Mouse (Mus musculus): ENCODE measurements around the gene Heatr6. TPM values are rescaled to one million over a fixed set of nuclear protein-coding genes. Genes with fewer than 3 reads are reported as not detected.

Gene Heatr6
- total RNA-seq, 1 experiment = 16.7 TPM

GRCm38 (mm10) chr11:83741841-83742240, 11.7 kb upstream of the Heatr6 start:
- no peaks in the 10 kb centered on the region for H3K9me3 ChIP-seq (ENCODE audit: control insufficient read depth, insufficient read depth, low read depth, low read length)
- no peaks in the 10 kb centered on the region for H3K36me3 ChIP-seq (ENCODE audit: control insufficient read depth, insufficient read depth, low read length, poor library complexity, severe bottlenecking)
- DNase-seq (ENCODE audit: low read depth, low spot score) = no peak
- in situ Hi-C loops (cut with MboI; ENCODE audit: low sequenced_read_pairs in 2 of 2, unreplicated experiment in 2 of 2) = loop anchor here in 1 of 2 experiments (25.0 kb wide), 1 partner anchor 180 kb away; no protein-coding TSS in a partner anchor
- no peaks in the 10 kb centered on the region for H3K4me1 ChIP-seq (ENCODE audit: control insufficient read depth in 2 of 2, insufficient read depth in 2 of 2, low read length in 2 of 2, poor library complexity in 1 of 2)
- no peak overlapping the region for H3K27ac ChIP-seq (ENCODE audit: insufficient read depth, low read depth, low read length, poor library complexity, severe bottlenecking)
- H3K4me3 ChIP-seq (ENCODE audit: insufficient read depth in 1 of 2, low read depth in 1 of 2, low read length in 2 of 2, poor library complexity in 1 of 2, severe bottlenecking in 1 of 2) = no peak overlapping the region
- no peak overlapping the region for H3K9ac ChIP-seq (ENCODE audit: insufficient read depth, low read depth, low read length, poor library complexity, severe bottlenecking)
- TF ChIP-seq HCFC1 (IDR thresholded peaks at IDR 0.05; ENCODE audit: borderline replicate concordance, insufficient read depth, low read length) = no peak
- TF ChIP-seq MAFK (IDR thresholded peaks at IDR 0.05; ENCODE audit: insufficient read depth, low read depth, low read length) = no peak
- TF ChIP-seq ZC3H11A (IDR thresholded peaks at IDR 0.05; ENCODE audit: borderline replicate concordance, low read depth, low read length) = no peak
- no peak for TF ChIP-seq CHD2 (IDR thresholded peaks at IDR 0.05; ENCODE audit: low read depth, low read length)
- no peak for TF ChIP-seq ZNF384 (IDR thresholded peaks at IDR 0.05; ENCODE audit: low read depth, low read length)

DNA sequence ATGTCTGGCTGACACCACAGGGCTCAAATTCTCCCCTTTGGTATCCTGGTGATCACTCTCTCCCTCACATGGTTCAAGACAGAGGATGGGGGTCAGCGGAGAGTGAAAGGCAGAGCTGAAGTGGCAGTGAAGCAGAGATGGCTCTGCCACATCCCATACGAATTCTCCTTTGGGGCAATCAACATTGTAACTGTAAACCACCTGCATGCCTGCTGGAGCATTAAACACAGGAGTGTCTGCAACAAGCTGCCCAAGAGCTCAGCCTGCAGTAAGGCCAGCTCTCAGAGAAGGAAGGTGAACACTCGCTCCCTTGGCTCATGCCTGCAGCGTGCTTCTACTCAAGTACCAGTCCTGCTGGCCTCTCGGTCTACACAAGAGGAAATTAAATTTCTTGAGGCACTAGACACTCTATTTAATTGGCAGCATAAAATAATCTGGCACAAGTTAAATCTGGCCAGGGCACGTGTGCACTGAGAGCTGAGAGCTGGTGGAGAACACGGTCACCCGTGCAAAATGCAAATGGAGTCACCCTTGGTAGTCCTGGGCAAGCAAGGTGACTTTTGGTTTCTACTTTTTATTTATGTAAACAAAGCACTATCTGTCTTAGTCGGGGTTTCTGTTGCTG, 10.7 kb upstream of the Heatr6 start:
- H3K4me3 ChIP-seq (ENCODE audit: insufficient read depth in 1 of 2, low read depth in 1 of 2, low read length in 2 of 2, poor library complexity in 1 of 2, severe bottlenecking in 1 of 2) = no peak overlapping the region
- no peaks in the 10 kb centered on the region for H3K4me1 ChIP-seq (ENCODE audit: control insufficient read depth in 2 of 2, insufficient read depth in 2 of 2, low read length in 2 of 2, poor library complexity in 1 of 2)
- in situ Hi-C loops (cut with MboI; ENCODE audit: low sequenced_read_pairs in 2 of 2, unreplicated experiment in 2 of 2) = loop anchor here in 1 of 2 experiments (25.0 kb wide), 1 partner anchor 181 kb away; no protein-coding TSS in a partner anchor
- no peak overlapping the region for H3K27ac ChIP-seq (ENCODE audit: insufficient read depth, low read depth, low read length, poor library complexity, severe bottlenecking)
- no peak for DNase-seq (ENCODE audit: low read depth, low spot score)
- no peaks in the 10 kb centered on the region for H3K9me3 ChIP-seq (ENCODE audit: control insufficient read depth, insufficient read depth, low read depth, low read length)
- no peaks in the 10 kb centered on the region for H3K36me3 ChIP-seq (ENCODE audit: control insufficient read depth, insufficient read depth, low read length, poor library complexity, severe bottlenecking)
- H3K9ac ChIP-seq (ENCODE audit: insufficient read depth, low read depth, low read length, poor library complexity, severe bottlenecking) = no peak overlapping the region
- TF ChIP-seq CHD2 (IDR thresholded peaks at IDR 0.05; ENCODE audit: low read depth, low read length) = no peak
- no peak for TF ChIP-seq ZNF384 (IDR thresholded peaks at IDR 0.05; ENCODE audit: low read depth, low read length)
- no peak for TF ChIP-seq ZC3H11A (IDR thresholded peaks at IDR 0.05; ENCODE audit: borderline replicate concordance, low read depth, low read length)
- TF ChIP-seq HCFC1 (IDR thresholded peaks at IDR 0.05; ENCODE audit: borderline replicate concordance, insufficient read depth, low read length) = no peak
- TF ChIP-seq MAFK (IDR thresholded peaks at IDR 0.05; ENCODE audit: insufficient read depth, low read depth, low read length) = no peak

- Histone ChIP-seq H3K27ac (ENCODE audit: insufficient read depth, low read depth, low read length, poor library complexity, severe bottlenecking) (no peak overlapping the region), H3K4me1 (ENCODE audit: control insufficient read depth in 2 of 2, insufficient read depth in 2 of 2, low read length in 2 of 2, poor library complexity in 1 of 2) (no peaks in the 10 kb centered on the region), H3K4me3 (ENCODE audit: insufficient read depth in 1 of 2, low read depth in 1 of 2, low read length in 2 of 2, poor library complexity in 1 of 2, severe bottlenecking in 1 of 2) (no peak overlapping the region), H3K36me3 (ENCODE audit: control insufficient read depth, insufficient read depth, low read length, poor library complexity, severe bottlenecking) (no peaks in the 10 kb centered on the region), H3K9me3 (ENCODE audit: control insufficient read depth, insufficient read depth, low read depth, low read length) (no peaks in the 10 kb centered on the region), H3K9ac (ENCODE audit: insufficient read depth, low read depth, low read length, poor library complexity, severe bottlenecking) (no peak overlapping the region)
- no peak for DNase-seq (ENCODE audit: low read depth, low spot score)
- TF ChIP-seq CHD2 (IDR thresholded peaks at IDR 0.05; ENCODE audit: low read depth, low read length) (no peak), MAFK (IDR thresholded peaks at IDR 0.05; ENCODE audit: insufficient read depth, low read depth, low read length) (no peak), ZNF384 (IDR thresholded peaks at IDR 0.05; ENCODE audit: low read depth, low read length) (no peak), HCFC1 (IDR thresholded peaks at IDR 0.05; ENCODE audit: borderline replicate concordance, insufficient read depth, low read length) (no peak)
- in situ Hi-C loops (cut with MboI; ENCODE audit: low sequenced_read_pairs in 2 of 2, unreplicated experiment in 2 of 2) = loop anchor here in 1 of 2 experiments (25.0 kb wide), 1 partner anchor 181 kb away; no protein-coding TSS in a partner anchor
These were observed 10.0 kb upstream of the Heatr6 start for GRCm38 (mm10) chr11:83743525-83743924.

- Histone ChIP-seq H3K9ac (ENCODE audit: insufficient read depth, low read depth, low read length, poor library complexity, severe bottlenecking) (no peak overlapping the region), H3K4me1 (ENCODE audit: control insufficient read depth in 2 of 2, insufficient read depth in 2 of 2, low read length in 2 of 2, poor library complexity in 1 of 2) (no peaks in the 10 kb centered on the region), H3K4me3 (ENCODE audit: insufficient read depth in 1 of 2, low read depth in 1 of 2, low read length in 2 of 2, poor library complexity in 1 of 2, severe bottlenecking in 1 of 2) (no peak overlapping the region), H3K36me3 (ENCODE audit: control insufficient read depth, insufficient read depth, low read length, poor library complexity, severe bottlenecking) (no peaks in the 10 kb centered on the region), H3K9me3 (ENCODE audit: control insufficient read depth, insufficient read depth, low read depth, low read length) (no peaks in the 10 kb centered on the region), H3K27ac (ENCODE audit: insufficient read depth, low read depth, low read length, poor library complexity, severe bottlenecking) (no peak overlapping the region)
- TF ChIP-seq CHD2 (IDR thresholded peaks at IDR 0.05; ENCODE audit: low read depth, low read length) (no peak), ZC3H11A (IDR thresholded peaks at IDR 0.05; ENCODE audit: borderline replicate concordance, low read depth, low read length) (no peak), ZNF384 (IDR thresholded peaks at IDR 0.05; ENCODE audit: low read depth, low read length) (no peak), HCFC1 (IDR thresholded peaks at IDR 0.05; ENCODE audit: borderline replicate concordance, insufficient read depth, low read length) (no peak), MAFK (IDR thresholded peaks at IDR 0.05; ENCODE audit: insufficient read depth, low read depth, low read length) (no peak)
- in situ Hi-C loops (cut with MboI; ENCODE audit: low sequenced_read_pairs in 2 of 2, unreplicated experiment in 2 of 2) = loop anchor here in 1 of 2 experiments (25.0 kb wide), 1 partner anchor 184 kb away; no protein-coding TSS in a partner anchor
- DNase-seq (ENCODE audit: low read depth, low spot score) = no peak
These were observed 7.3 kb upstream of the Heatr6 start for GRCm38 (mm10) chr11:83746152-83746551.

Measured in ES-E14 (cell line).